Mouse (Mus musculus): Measurements from ENCODE around the gene Ilk. TPM values are rescaled to one million over a fixed set of nuclear protein-coding genes. Genes with fewer than 3 reads are reported as not detected.
A peak's percentile ranks its signal among the peaks of the same experiment; 100 is the strongest.

The Ilk gene
- polyA plus RNA-seq, 1 experiment from 2014 or later = 159 TPM

- Histone ChIP-seq H3K9me3 (replicated peaks) (no peaks in the 10 kb centered on the region), H3K4me3 (no peak overlapping the region), H3K27ac (no peak overlapping the region), H3K4me1 (peaks cover 43% of the 10 kb centered on the region), H3K4me2 (no peak overlapping the region), H3K9ac (no peak overlapping the region), H3K36me3 (peaks cover 49% of the 10 kb centered on the region), H3K27me3 (replicated peaks) (no peaks in the 10 kb centered on the region)
- no peak for ATAC-seq
- WGBS (ENCODE audit: insufficient replicate concordance) = 65% methylated on average over 2 of the region's 2 CpGs
Observed at GRCm38 (mm10) chr7:105747776-105748175, 11.4 kb downstream of the Ilk start.

GRCm38 (mm10) chr7:105751491-105752433 is 15.4 kb downstream of the Ilk start, which contains the start of gene Tpp1:
Gene Tpp1 (minus strand): TSS chr7:105752235.
- peak within 1 kb of the TSS; percentile 84 for H3K9ac ChIP-seq
- H3K36me3 ChIP-seq = peaks cover 42% of the 10 kb centered on the region
- H3K27me3 ChIP-seq (replicated peaks) = 0 out of 2 replicates have a peak, but pooled peaks cover 4% of the 10 kb centered on the region
- WGBS (ENCODE audit: insufficient replicate concordance) = 16% methylated on average over 20 of the region's 20 CpGs
- H3K9me3 ChIP-seq (replicated peaks) = no peaks in the 10 kb centered on the region
- H3K4me1 ChIP-seq = peaks cover 20% of the 10 kb centered on the region
- H3K27ac ChIP-seq = peak within 1 kb of the TSS; percentile 67
- peak within 1 kb of the TSS; percentile 73 for H3K4me3 ChIP-seq
- H3K4me2 ChIP-seq = peak within 1 kb of the TSS; percentile 86
- peak; percentile 87 for ATAC-seq

- H3K4me3 ChIP-seq = no peak overlapping the region
- peaks cover 33% of the 10 kb centered on the region for H3K36me3 ChIP-seq
- H3K27ac ChIP-seq = no peak overlapping the region; the same call in 1 of the 2 replicates
- no peak overlapping the region for H3K9ac ChIP-seq
- H3K4me1 ChIP-seq = peaks cover 20% of the 10 kb centered on the region
- WGBS (ENCODE audit: insufficient replicate concordance) = 69% methylated on average over 2 of the region's 2 CpGs
- H3K27me3 ChIP-seq (replicated peaks) = 0 out of 2 replicates have a peak, but pooled peaks cover 4% of the 10 kb centered on the region
- no peaks in the 10 kb centered on the region for H3K9me3 ChIP-seq (replicated peaks)
- no peak overlapping the region for H3K4me2 ChIP-seq
- no peak for ATAC-seq
Observed at GRCm38 (mm10) chr7:105752716-105753115, 16.3 kb downstream of the Ilk start.

GRCm38 (mm10) chr7:105753281-105753680 is 16.9 kb downstream of the Ilk start:
- Histone ChIP-seq H3K9me3 (replicated peaks) (no peaks in the 10 kb centered on the region), H3K36me3 (peaks cover 27% of the 10 kb centered on the region), H3K4me2 (no peak overlapping the region), H3K4me1 (peaks cover 20% of the 10 kb centered on the region), H3K9ac (0 out of 2 replicates have a peak overlapping the region, but pooled peaks have one; percentile 8), H3K27ac (no peak overlapping the region), H3K27me3 (replicated peaks) (0 out of 2 replicates have a peak, but pooled peaks cover 4% of the 10 kb centered on the region), H3K4me3 (no peak overlapping the region)
- no peak for ATAC-seq
- WGBS (ENCODE audit: insufficient replicate concordance) = 73% methylated on average over 10 of the region's 10 CpGs

- peaks cover 53% of the 10 kb centered on the region for H3K27me3 ChIP-seq (replicated peaks)
- H3K9ac ChIP-seq = no peak overlapping the region
- H3K27ac ChIP-seq = no peak overlapping the region
- ATAC-seq = peak; percentile 44
- H3K9me3 ChIP-seq (replicated peaks) = no peaks in the 10 kb centered on the region
- H3K4me2 ChIP-seq = peak overlapping the region; percentile 63
- peaks cover 17% of the 10 kb centered on the region for H3K36me3 ChIP-seq
- H3K4me3 ChIP-seq = peak overlapping the region; percentile 42
- 11% methylated on average over 51 of the region's 51 CpGs for WGBS (ENCODE audit: insufficient replicate concordance)
- H3K4me1 ChIP-seq = peaks cover 8% of the 10 kb centered on the region; the same call in 1 of the 2 replicates
Observed at GRCm38 (mm10) chr7:105761813-105762484, 25.6 kb downstream of the Ilk start.

- peaks cover 12% of the 10 kb centered on the region; the same call in 1 of the 2 replicates for H3K4me1 ChIP-seq
- 9% methylated on average over 55 of the region's 55 CpGs for WGBS (ENCODE audit: insufficient replicate concordance)
- H3K4me2 ChIP-seq = peak overlapping the region; percentile 63
- H3K9ac ChIP-seq = no peak overlapping the region
- H3K9me3 ChIP-seq (replicated peaks) = no peaks in the 10 kb centered on the region
- peaks cover 17% of the 10 kb centered on the region for H3K36me3 ChIP-seq
- H3K27me3 ChIP-seq (replicated peaks) = peaks cover 53% of the 10 kb centered on the region
- ATAC-seq = peak; percentile 23
- peak overlapping the region; percentile 42 for H3K4me3 ChIP-seq
- H3K27ac ChIP-seq = no peak overlapping the region
Observed at GRCm38 (mm10) chr7:105762517-105763270, 26.3 kb downstream of the Ilk start.

- Histone ChIP-seq H3K27ac (no peak overlapping the region), H3K4me2 (no peak overlapping the region), H3K4me3 (no peak overlapping the region), H3K4me1 (peaks cover 9% of the 10 kb centered on the region; the same call in 1 of the 2 replicates), H3K9me3 (replicated peaks) (no peaks in the 10 kb centered on the region), H3K36me3 (peaks cover 14% of the 10 kb centered on the region), H3K9ac (no peak overlapping the region), H3K27me3 (replicated peaks) (peaks cover 53% of the 10 kb centered on the region)
- ATAC-seq = no peak
- WGBS (ENCODE audit: insufficient replicate concordance) = 75% methylated on average over 11 of the region's 11 CpGs
Observed at GRCm38 (mm10) chr7:105764331-105764730, 27.9 kb downstream of the Ilk start.

- Histone ChIP-seq H3K36me3 (peaks cover 11% of the 10 kb centered on the region), H3K4me3 (no peak overlapping the region), H3K27ac (no peak overlapping the region), H3K9ac (no peak overlapping the region), H3K9me3 (replicated peaks) (no peaks in the 10 kb centered on the region), H3K27me3 (replicated peaks) (peaks cover 31% of the 10 kb centered on the region), H3K4me1 (peaks cover 20% of the 10 kb centered on the region; the same call in 1 of the 2 replicates), H3K4me2 (no peak overlapping the region)
- peak; percentile 32; the same call in 1 of the 2 replicates for ATAC-seq
- 13% methylated on average over 6 of the region's 6 CpGs for WGBS (ENCODE audit: insufficient replicate concordance)
Observed at GRCm38 (mm10) chr7:105767729-105768165, 31.4 kb downstream of the Ilk start.

- Histone ChIP-seq H3K27ac (no peak overlapping the region), H3K4me3 (no peak overlapping the region), H3K9me3 (replicated peaks) (no peaks in the 10 kb centered on the region), H3K9ac (no peak overlapping the region), H3K36me3 (peaks cover 4% of the 10 kb centered on the region; the same call in 1 of the 2 replicates), H3K4me2 (no peak overlapping the region), H3K27me3 (replicated peaks) (0 out of 2 replicates have a peak, but pooled peaks cover 9% of the 10 kb centered on the region), H3K4me1 (peaks cover 20% of the 10 kb centered on the region; the same call in 1 of the 2 replicates)
- ATAC-seq = no peak
- WGBS (ENCODE audit: insufficient replicate concordance) = 79% methylated on average over 3 of the region's 3 CpGs
Observed at GRCm38 (mm10) chr7:105769959-105770358, 33.6 kb downstream of the Ilk start.

GRCm38 (mm10) chr7:105772331-105772730 is 35.9 kb downstream of the Ilk start:
- Histone ChIP-seq H3K36me3 (peaks cover 4% of the 10 kb centered on the region; the same call in 1 of the 2 replicates), H3K27me3 (replicated peaks) (no peaks in the 10 kb centered on the region), H3K9ac (no peak overlapping the region), H3K4me2 (no peak overlapping the region), H3K9me3 (replicated peaks) (no peaks in the 10 kb centered on the region), H3K4me3 (no peak overlapping the region), H3K27ac (no peak overlapping the region), H3K4me1 (peaks cover 20% of the 10 kb centered on the region; the same call in 1 of the 2 replicates)
- no peak for ATAC-seq
- 84% methylated on average over 15 of the region's 15 CpGs for WGBS (ENCODE audit: insufficient replicate concordance)

- H3K4me1 ChIP-seq = peaks cover 21% of the 10 kb centered on the region; the same call in 1 of the 2 replicates
- WGBS (ENCODE audit: insufficient replicate concordance) = 73% methylated on average over 5 of the region's 5 CpGs
- H3K9me3 ChIP-seq (replicated peaks) = no peaks in the 10 kb centered on the region
- H3K9ac ChIP-seq = no peak overlapping the region
- no peak overlapping the region for H3K27ac ChIP-seq
- no peak overlapping the region for H3K4me2 ChIP-seq
- H3K27me3 ChIP-seq (replicated peaks) = no peaks in the 10 kb centered on the region
- H3K36me3 ChIP-seq = peaks cover 4% of the 10 kb centered on the region; the same call in 1 of the 2 replicates
- ATAC-seq = no peak
- H3K4me3 ChIP-seq = no peak overlapping the region
Observed at GRCm38 (mm10) chr7:105773041-105773440, 36.6 kb downstream of the Ilk start.
